Mouse (Mus musculus) layer of hippocampus, adult 2 months (tissue): Measurements from ENCODE around the gene Mcts2. TPM values are rescaled to one million over a fixed set of nuclear protein-coding genes. Genes with fewer than 3 reads are reported as not detected.
A peak's percentile ranks its signal among the peaks of the same experiment; 100 is the strongest.

Source experiments
- DNase-seq, 2 experiments: peaks; one replicate each; pipeline ENCODE4 v3.0.0; 2022; ENCODE audit warnings: low spot score in 2 of 2
- H3K27ac ChIP-seq: fragments of 200-600 bp; 2 replicates; pipeline ENCODE4 v1.8.1; 2022
- H3K4me3 ChIP-seq: fragments of 200-600 bp; 2 replicates; pipeline ENCODE4 v1.8.1; 2022; ENCODE audit warnings: mild to moderate bottlenecking
- CTCF ChIP-seq: fragments of 200-600 bp; conservative IDR thresholded peaks from 2 replicates; pipeline ENCODE4 v1.8.1; 2022; ENCODE audit warnings: antibody characterized with exemption, mild to moderate bottlenecking, moderate library complexity
- total RNA-seq, 2 experiments: library from RNA; stranded (reverse); gene quantifications; 2 replicates each; pipeline ENCODE4 v1.2.3; 2021

The Mcts2 gene
- total RNA-seq, 2 experiments from 2014 or later = 18.8 to 20.8 TPM

DNA sequence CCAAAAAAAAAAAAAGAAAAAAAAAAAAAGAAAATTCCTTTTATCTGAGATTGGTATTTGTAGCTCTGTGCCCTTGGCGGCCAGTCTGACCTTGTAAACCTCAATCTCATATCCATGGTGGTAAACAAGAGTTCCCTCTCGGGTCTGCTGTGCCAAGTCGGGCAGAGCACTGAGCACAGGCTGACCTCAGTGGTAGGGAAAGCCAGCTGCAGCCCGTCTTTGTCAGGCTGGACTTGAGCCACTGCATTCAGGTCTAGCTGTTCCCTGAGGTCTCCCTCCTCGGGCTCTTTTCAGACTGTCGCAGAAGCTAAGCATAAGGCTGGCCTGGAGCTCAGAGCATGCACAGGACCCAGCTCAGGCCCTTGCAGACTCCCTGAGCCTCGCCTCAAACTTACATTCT, 7.9 kb downstream of the Mcts2 start:
- no peak for DNase-seq
- H3K4me3 ChIP-seq = no peak overlapping the region
- no peak for TF ChIP-seq CTCF
- H3K27ac ChIP-seq = no peak overlapping the region

- Histone ChIP-seq H3K27ac (peak overlapping the region; percentile 93), H3K4me3 (no peak overlapping the region)
- TF ChIP-seq CTCF = no peak
- no peak for DNase-seq
Observed at GRCm38 (mm10) chr2:152696016-152696415, 9.2 kb downstream of the Mcts2 start.

DNA sequence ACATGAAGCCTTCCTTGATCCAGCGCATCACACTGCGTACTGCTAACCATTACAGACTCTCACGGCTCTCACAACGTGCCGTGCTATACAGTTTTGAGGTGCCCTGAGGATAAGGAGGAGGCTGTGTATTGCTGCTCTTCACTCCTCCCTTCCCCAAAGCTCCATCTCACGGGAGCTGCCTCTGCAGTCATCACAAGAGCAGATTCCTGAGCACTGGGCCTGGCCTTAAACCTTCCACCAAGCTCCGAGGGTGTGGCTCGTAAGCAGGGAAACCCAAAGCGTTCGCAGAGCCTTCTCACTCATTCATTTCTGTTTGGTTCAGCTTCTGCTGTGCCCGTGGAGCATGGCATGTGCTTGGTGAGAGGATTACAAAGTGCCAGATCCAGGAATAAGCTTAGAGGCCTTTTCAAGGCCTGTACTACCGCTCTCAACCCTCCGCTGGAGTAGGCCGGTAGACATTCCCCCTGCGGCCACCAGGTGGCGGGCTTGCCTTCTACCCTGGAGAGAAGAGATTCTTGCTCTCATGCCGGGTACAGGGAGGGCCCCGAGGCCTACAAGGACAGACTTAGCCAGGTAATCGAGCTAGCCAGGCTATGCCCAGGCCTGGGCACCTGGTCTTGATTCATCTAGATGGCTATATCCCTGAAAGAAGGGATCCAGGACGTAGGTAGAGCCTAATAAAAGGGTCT, 9.8 kb downstream of the Mcts2 start:
- peak overlapping the region; percentile 93 for H3K27ac ChIP-seq
- H3K4me3 ChIP-seq = no peak overlapping the region
- TF ChIP-seq CTCF = peak; percentile 100; the same call in 1 of the 2 replicates
- DNase-seq = peak; percentile 91 to 98

DNA sequence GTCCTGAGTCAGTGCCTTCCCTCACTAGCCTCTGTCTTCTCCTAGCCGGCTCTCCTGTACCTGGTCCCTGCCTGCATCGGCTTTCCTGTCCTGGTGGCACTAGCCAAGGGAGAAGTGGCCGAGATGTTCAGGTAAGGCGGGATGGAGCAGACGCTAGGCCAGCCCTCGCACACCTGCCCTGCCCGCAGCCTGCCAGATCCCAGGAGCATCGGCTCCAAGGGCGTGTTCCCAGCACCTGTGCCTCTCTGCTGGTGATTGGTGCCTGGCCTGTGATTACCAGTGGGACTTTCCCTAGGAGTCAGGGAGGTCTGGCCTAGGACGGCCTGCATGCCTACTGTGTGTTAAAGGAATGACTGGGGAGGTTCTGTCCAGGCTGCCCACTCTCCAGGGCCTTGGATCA, 13.3 kb downstream of the Mcts2 start:
- Histone ChIP-seq H3K4me3 (no peak overlapping the region), H3K27ac (no peak overlapping the region)
- no peak for TF ChIP-seq CTCF
- no peak for DNase-seq

GRCm38 (mm10) chr2:152700725-152701124, 13.9 kb downstream of the Mcts2 start:
- TF ChIP-seq CTCF = no peak
- DNase-seq = no peak
- no peak overlapping the region for H3K27ac ChIP-seq
- H3K4me3 ChIP-seq = no peak overlapping the region

GRCm38 (mm10) chr2:152703596-152704255, 16.9 kb downstream of the Mcts2 start:
- no peak for TF ChIP-seq CTCF
- no peak overlapping the region for H3K4me3 ChIP-seq
- H3K27ac ChIP-seq = no peak overlapping the region
- no peak for DNase-seq

- H3K27ac ChIP-seq = no peak overlapping the region
- no peak overlapping the region for H3K4me3 ChIP-seq
- no peak for TF ChIP-seq CTCF
- DNase-seq = no peak
Observed at GRCm38 (mm10) chr2:152704256-152704605, 17.4 kb downstream of the Mcts2 start.

DNA sequence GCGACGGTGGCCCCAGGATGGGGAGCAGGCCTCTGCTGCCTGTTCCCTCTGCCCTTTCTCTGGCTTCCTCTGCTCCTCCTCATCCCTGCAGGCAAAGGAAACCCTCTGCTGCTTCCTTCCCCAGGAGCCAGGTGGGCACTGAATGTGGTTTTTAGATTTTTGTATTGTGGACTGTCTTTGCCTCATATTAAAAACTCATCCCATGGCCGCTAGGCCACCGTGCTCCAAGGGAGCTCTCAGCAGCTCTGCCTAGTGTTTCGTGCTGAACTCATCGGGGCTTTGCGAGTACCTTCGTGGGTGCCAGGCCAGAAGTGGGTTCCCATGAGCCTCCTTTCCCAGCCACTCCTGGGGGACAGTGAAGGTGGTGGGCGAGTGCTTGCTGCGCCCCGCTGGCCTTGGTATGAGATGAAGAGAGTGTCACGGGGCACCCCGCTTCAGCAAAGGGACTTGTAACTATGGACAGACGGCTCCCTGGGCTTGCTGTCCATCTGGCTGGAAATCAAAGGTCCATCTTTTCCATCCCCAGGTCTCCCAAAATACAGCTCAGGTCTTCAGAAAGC, 18.1 kb downstream of the Mcts2 start:
- no peak for DNase-seq
- no peak overlapping the region for H3K4me3 ChIP-seq
- no peak overlapping the region for H3K27ac ChIP-seq
- TF ChIP-seq CTCF = no peak

DNA sequence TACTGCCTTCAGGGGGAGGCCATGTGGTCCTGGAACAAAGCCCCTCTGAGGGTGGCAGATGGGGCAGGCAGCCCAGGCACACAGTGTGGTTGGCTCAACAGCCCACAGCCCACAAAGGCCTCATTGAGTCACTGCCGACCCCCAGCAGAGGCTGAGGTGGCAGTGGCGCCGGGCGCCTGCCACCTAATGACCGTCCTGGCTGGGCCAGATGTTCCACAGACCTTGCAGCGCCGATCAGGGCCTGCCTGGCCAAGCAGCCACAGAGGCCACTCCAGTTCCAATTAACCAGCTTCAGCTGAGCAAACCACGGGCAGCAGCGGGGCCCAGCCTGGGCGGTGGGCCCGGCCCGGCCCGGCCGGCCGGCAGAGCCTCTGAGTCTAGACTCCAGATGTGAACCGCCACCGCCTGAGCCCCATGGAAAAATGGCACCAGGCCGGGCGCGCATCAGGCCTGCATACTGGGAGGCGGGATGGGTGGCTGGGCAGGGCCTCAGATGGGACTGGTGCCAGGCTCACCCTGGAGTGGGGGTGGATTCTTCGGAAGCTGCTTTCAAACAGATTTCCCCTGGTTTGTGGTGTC, 19.2 kb downstream of the Mcts2 start:
- no peak for TF ChIP-seq CTCF
- Histone ChIP-seq H3K27ac (peak overlapping the region; percentile 88), H3K4me3 (no peak overlapping the region)
- DNase-seq = peak; percentile 43 to 66

DNA sequence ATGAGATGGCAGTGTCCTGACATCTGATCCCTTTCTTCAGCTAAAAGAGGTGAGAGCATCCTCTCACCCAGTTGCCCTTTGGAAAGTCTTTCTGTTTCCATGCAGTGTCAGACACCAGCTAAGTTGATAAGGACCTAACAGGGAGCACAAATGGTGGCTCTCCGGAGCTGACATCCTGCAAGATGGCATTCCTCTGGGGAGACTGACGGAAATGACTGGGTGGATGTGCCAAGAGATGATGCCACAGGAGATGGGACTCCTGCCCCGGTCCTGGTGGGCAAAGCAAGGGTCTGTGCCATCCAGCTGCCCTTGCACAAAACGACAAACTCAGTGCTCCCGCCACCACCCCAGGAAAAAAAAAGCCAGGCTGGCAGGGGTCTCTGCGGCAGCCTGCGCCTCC, 20.4 kb downstream of the Mcts2 start:
- Histone ChIP-seq H3K27ac (peak overlapping the region; percentile 88), H3K4me3 (peak overlapping the region; percentile 55)
- TF ChIP-seq CTCF = no peak
- no peak for DNase-seq

- DNase-seq = peak; percentile 70 to 75
- peak overlapping the region; percentile 88 for H3K27ac ChIP-seq
- TF ChIP-seq CTCF = peak; percentile 26
- peak overlapping the region; percentile 55 for H3K4me3 ChIP-seq
Observed at GRCm38 (mm10) chr2:152707627-152708026, 20.8 kb downstream of the Mcts2 start.

DNA sequence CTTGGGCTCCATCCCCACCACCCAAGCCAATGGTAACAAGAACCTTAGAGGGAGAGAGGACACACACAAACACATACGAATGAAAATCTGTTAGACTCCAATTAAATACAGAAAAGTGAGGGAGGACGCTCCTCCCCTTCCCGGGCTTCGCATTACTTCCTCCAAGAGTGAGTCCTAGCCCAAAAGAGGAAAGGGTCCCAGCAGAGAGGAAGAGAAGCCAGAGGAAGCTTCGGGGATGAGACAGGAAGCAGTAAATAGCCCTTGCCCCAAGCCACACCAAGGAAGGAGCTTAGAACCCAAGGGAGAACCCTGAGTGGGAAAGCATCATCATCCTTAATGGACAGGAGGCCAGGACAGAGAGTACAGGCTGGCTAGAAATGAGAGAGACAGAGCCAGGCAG, 22.2 kb downstream of the Mcts2 start:
- no peak for DNase-seq
- Histone ChIP-seq H3K27ac (no peak overlapping the region), H3K4me3 (no peak overlapping the region)
- no peak for TF ChIP-seq CTCF

DNA sequence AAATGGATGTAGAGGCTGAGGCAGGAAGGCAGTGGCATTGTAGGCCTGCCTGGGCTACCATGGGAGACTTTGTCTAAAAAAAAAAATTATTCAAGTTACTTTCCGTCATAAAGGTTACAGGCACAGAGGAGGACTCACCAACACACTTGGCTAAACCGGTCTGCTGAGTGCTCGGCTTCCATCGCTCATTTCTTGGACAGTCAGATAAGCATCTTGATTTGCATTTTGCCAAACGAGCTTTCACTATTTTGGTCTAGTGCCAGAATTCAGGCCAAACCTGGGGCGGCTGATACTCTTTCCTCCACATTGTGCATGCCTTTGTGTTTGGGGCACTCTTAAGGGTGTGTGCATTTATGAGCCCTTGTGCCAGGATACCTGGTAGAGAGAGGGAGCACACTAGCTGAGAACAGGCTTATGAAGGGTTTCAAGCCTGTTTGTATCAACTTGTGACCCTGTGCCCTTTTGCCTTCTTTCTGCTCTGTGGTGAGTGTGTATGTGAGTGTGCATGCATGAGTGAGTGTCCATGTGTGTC, 29.5 kb downstream of the Mcts2 start:
- Histone ChIP-seq H3K4me3 (no peak overlapping the region), H3K27ac (no peak overlapping the region)
- no peak for DNase-seq
- TF ChIP-seq CTCF = no peak

- Histone ChIP-seq H3K27ac (no peak overlapping the region), H3K4me3 (no peak overlapping the region)
- DNase-seq = no peak
- no peak for TF ChIP-seq CTCF
Observed at GRCm38 (mm10) chr2:152717652-152718051, 30.8 kb downstream of the Mcts2 start.
